Mouse (Mus musculus) stomach, postnatal 0 days (tissue): ENCODE results near the gene Zmym4. TPM values are rescaled to one million over a fixed set of nuclear protein-coding genes. Genes with fewer than 3 reads are reported as not detected.
"Not testable (repeated sequence)": the region's sequence is repeated elsewhere in the genome, so short reads cannot be mapped to it uniquely, and the experiment has no call there.

Experiments
- ATAC-seq: fragments of 200-750 bp; cut with Nextera tagmentation; 2 replicates; pipeline ENCODE4 v1.8.0; 2017; ENCODE audit not compliant: low FRiP score, low TSS enrichment
- DNase-seq: peaks from one replicate; pipeline ENCODE4 v3.0.0-alpha.2; 2016; ENCODE audit warnings: low spot score
- H3K27ac ChIP-seq: fragments of 300-500 bp; sonication (generic); replicated peaks from 2 replicates; pipeline ENCODE4 v1.5.1; 2014; ENCODE audit warnings: mild to moderate bottlenecking, control low read depth
- H3K27me3 ChIP-seq: fragments of 300-500 bp; sonication (generic); 2 replicates; pipeline ENCODE4 v1.6.1; 2014; ENCODE audit warnings: low read length; ENCODE audit not compliant: control insufficient read depth, insufficient read depth
- H3K36me3 ChIP-seq: fragments of 300-500 bp; sonication (generic); 2 replicates; pipeline ENCODE4 v1.6.1; 2014; ENCODE audit warnings: low read length, mixed read lengths; ENCODE audit not compliant: control insufficient read depth, insufficient read depth
- H3K4me1 ChIP-seq: fragments of 300-500 bp; sonication (generic); replicated peaks from 2 replicates; pipeline ENCODE4 v1.6.1; 2014; ENCODE audit warnings: antibody characterized with exemption; ENCODE audit not compliant: control insufficient read depth, insufficient read depth
- H3K4me2 ChIP-seq: fragments of 300-500 bp; sonication (generic); replicated peaks from 2 replicates; pipeline ENCODE4 v1.6.1; 2014; ENCODE audit warnings: low read depth, mild to moderate bottlenecking, control low read depth, moderate library complexity
- H3K4me3 ChIP-seq: fragments of 300-500 bp; sonication (generic); 2 replicates; pipeline ENCODE4 v1.5.1; 2014; ENCODE audit warnings: low read depth, low read length, control low read depth
- H3K9ac ChIP-seq: fragments of 300-500 bp; sonication (generic); 2 replicates; pipeline ENCODE4 v1.6.1; 2014; ENCODE audit warnings: mild to moderate bottlenecking, low read length, control low read depth, mixed read lengths
- H3K9me3 ChIP-seq: fragments of 300-500 bp; sonication (generic); 2 replicates; pipeline ENCODE4 v1.6.1; 2016; ENCODE audit warnings: low read length; ENCODE audit not compliant: control insufficient read depth
- CTCF ChIP-seq: IDR thresholded peaks from 2 replicates; pipeline ENCODE4 v1.5.1; 2016; ENCODE audit warnings: antibody characterized with exemption, low read depth, mild to moderate bottlenecking, moderate library complexity
- EP300 ChIP-seq: optimal IDR thresholded peaks from 2 replicates; pipeline ENCODE3; 2016; ENCODE audit warnings: antibody characterized with exemption
- WGBS: fragments of 180-500 bp; shearing (Covaris S2); extraction: QIAGEN DNeasy Blood & Tissue Kit; methylation state at CpG from one replicate; pipeline ENCODE4 v1.1.7; 2014; 5-methylcytosine and 5-hydroxymethylcytosine counted together
- polyA plus RNA-seq: library from polyadenylated mRNA; unstranded; fragments of >200 nt; fragmentation: Nextera tagmentation; extraction: Ambion mirVana; gene quantifications from 2 replicates; pipeline ENCODE4 v1.2.1, GENCODE M21; 2015

Gene Zmym4
- polyA plus RNA-seq, 1 experiment from 2014 or later = 6.7 TPM

- ATAC-seq (no peak), DNase-seq (no peak)
- Histone ChIP-seq H3K4me1 (peaks cover 2% of the 10 kb centered on the region; the same call in 1 of the 2 replicates), H3K27ac (peak overlapping the region; percentile 65; the same call in 1 of the 2 replicates), H3K4me3 (no peak overlapping the region), H3K27me3 (no peaks in the 10 kb centered on the region), H3K36me3 (no peaks in the 10 kb centered on the region), H3K9me3 (no peaks in the 10 kb centered on the region), H3K4me2 (no peak overlapping the region), H3K9ac (no peak overlapping the region)
- WGBS = 83% methylated on average over 3 of the region's 3 CpGs
- TF ChIP-seq CTCF (no peak), EP300 (no peak)
Measured at GRCm38 (mm10) chr4:126957434-126957833, 10.5 kb downstream of the Zmym4 start.

- not testable (repeated sequence) for DNase-seq, H3K4me2 ChIP-seq, H3K9ac ChIP-seq, H3K4me1 ChIP-seq, H3K4me3 ChIP-seq, H3K36me3 ChIP-seq, H3K27ac ChIP-seq, H3K9me3 ChIP-seq, ATAC-seq, H3K27me3 ChIP-seq
- TF ChIP-seq CTCF = peak; percentile 12; the same call in 1 of the 2 replicates
- 89% methylated on average over 4 of the region's 4 CpGs for WGBS
Measured at GRCm38 (mm10) chr4:126950801-126951200, 17.1 kb downstream of the Zmym4 start.

GRCm38 (mm10) chr4:126943421-126943820 is 24.5 kb downstream of the Zmym4 start:
- no peak overlapping the region for H3K27ac ChIP-seq
- DNase-seq (no peak), ATAC-seq (no peak)
- H3K9me3 ChIP-seq = no peaks in the 10 kb centered on the region
- no peak overlapping the region for H3K4me3 ChIP-seq
- no peak overlapping the region for H3K9ac ChIP-seq
- TF ChIP-seq CTCF (no peak), EP300 (no peak)
- H3K27me3 ChIP-seq = no peaks in the 10 kb centered on the region
- H3K4me2 ChIP-seq = no peak overlapping the region
- WGBS = 92% methylated on average over 3 of the region's 3 CpGs
- peaks cover 2% of the 10 kb centered on the region; the same call in 1 of the 2 replicates for H3K36me3 ChIP-seq
- H3K4me1 ChIP-seq = no peaks in the 10 kb centered on the region

- no peaks in the 10 kb centered on the region for H3K4me1 ChIP-seq
- ATAC-seq (no peak), DNase-seq (no peak)
- TF ChIP-seq EP300 = no peak
- no peak for TF ChIP-seq CTCF
- H3K9ac ChIP-seq = no peak overlapping the region
- no peak overlapping the region for H3K4me3 ChIP-seq
- WGBS = 98% methylated on average over 3 of the region's 3 CpGs
- no peak overlapping the region for H3K4me2 ChIP-seq
- peaks cover 2% of the 10 kb centered on the region; the same call in 1 of the 2 replicates for H3K36me3 ChIP-seq
- H3K27me3 ChIP-seq = no peaks in the 10 kb centered on the region
- H3K27ac ChIP-seq = no peak overlapping the region
- H3K9me3 ChIP-seq = no peaks in the 10 kb centered on the region
Measured at GRCm38 (mm10) chr4:126942846-126943245, 25.1 kb downstream of the Zmym4 start.

GRCm38 (mm10) chr4:126927701-126928100 is 40.2 kb downstream of the Zmym4 start:
- Histone ChIP-seq H3K36me3 (no peaks in the 10 kb centered on the region), H3K9ac (no peak overlapping the region), H3K4me1 (no peaks in the 10 kb centered on the region), H3K27me3 (no peaks in the 10 kb centered on the region), H3K4me2 (no peak overlapping the region), H3K9me3 (no peaks in the 10 kb centered on the region), H3K27ac (no peak overlapping the region), H3K4me3 (no peak overlapping the region)
- whole genome bisulfite sequencing = 64% methylated on average over 1 of the region's 1 CpGs
- ATAC-seq (no peak), DNase-seq (no peak)
- TF ChIP-seq EP300 (no peak), CTCF (no peak)

GRCm38 (mm10) chr4:126889879-126890278 is 78.1 kb downstream of the Zmym4 start:
- Histone ChIP-seq H3K27ac (no peak overlapping the region), H3K27me3 (no peaks in the 10 kb centered on the region), H3K4me1 (no peaks in the 10 kb centered on the region), H3K36me3 (peaks cover 9% of the 10 kb centered on the region), H3K4me3 (no peak overlapping the region), H3K9ac (no peak overlapping the region), H3K9me3 (no peaks in the 10 kb centered on the region), H3K4me2 (no peak overlapping the region)
- TF ChIP-seq CTCF = no peak
- no peak for TF ChIP-seq EP300
- WGBS = 89% methylated on average over 8 of the region's 8 CpGs
- ATAC-seq (no peak), DNase-seq (no peak)
